Mouse (Mus musculus): ENCODE results near the gene Oscp1. TPM values are rescaled to one million over a fixed set of nuclear protein-coding genes. Genes with fewer than 3 reads are reported as not detected.

Gene Oscp1
- polyA plus RNA-seq, 1 experiment from 2014 or later = 26.4 TPM

DNA sequence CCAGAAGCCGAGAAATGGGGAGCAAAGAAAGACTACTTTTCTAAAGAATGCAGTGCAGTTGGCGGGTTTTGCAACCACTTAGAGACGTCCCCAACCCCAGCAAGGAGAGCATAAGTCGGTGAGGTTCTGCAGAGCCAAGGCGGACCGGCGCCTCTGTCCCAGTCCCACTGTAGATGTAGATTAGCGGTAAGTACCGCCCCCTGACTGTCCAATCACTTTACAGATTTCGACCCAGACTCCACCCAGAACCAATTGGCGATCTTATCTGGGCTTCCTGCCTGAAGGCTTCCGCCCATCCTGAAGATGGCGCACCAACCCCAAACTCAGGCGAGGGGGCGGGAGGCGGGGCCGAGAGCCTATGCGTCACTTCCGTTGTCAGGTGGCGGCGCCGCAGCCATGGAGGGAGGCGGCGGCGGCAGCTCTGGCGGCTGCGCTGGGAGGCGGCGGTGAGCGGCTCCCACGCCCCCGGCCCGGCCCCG, 45.3 kb downstream of the Oscp1 start, which contains the start of gene Stk40:
Stk40 (plus strand) TSS at position 368 of the 479 bp plus-strand sequence.
- H3K4me3 ChIP-seq (ENCODE audit: low read depth, low read length) = peak within 1 kb of the TSS; percentile 94
- ATAC-seq (ENCODE audit: low FRiP score) = peak; percentile 96
- no peaks in the 10 kb centered on the region for H3K36me3 ChIP-seq (ENCODE audit: control insufficient read depth, insufficient read depth, low read length)
- no peaks in the 10 kb centered on the region for H3K27me3 ChIP-seq (ENCODE audit: control insufficient read depth, insufficient read depth, low read length)
- DNase-seq (ENCODE audit: low spot score) = peak; percentile 98
- H3K9ac ChIP-seq (ENCODE audit: low read depth, low read length) = peak within 1 kb of the TSS; percentile 87
- H3K27ac ChIP-seq (ENCODE audit: low read depth, low read length) = peak within 1 kb of the TSS; percentile 72
- WGBS = 0% methylated on average over 31 of the region's 34 CpGs
- peaks cover 4% of the 10 kb centered on the region; the same call in 1 of the 2 replicates for H3K4me1 ChIP-seq (replicated peaks; ENCODE audit: control insufficient read depth, insufficient read depth, low read length)
- peak within 1 kb of the TSS; percentile 93 for H3K4me2 ChIP-seq (replicated peaks; ENCODE audit: low read depth, low read length)
- no peaks in the 10 kb centered on the region for H3K9me3 ChIP-seq (ENCODE audit: control insufficient read depth, low read length)

DNA sequence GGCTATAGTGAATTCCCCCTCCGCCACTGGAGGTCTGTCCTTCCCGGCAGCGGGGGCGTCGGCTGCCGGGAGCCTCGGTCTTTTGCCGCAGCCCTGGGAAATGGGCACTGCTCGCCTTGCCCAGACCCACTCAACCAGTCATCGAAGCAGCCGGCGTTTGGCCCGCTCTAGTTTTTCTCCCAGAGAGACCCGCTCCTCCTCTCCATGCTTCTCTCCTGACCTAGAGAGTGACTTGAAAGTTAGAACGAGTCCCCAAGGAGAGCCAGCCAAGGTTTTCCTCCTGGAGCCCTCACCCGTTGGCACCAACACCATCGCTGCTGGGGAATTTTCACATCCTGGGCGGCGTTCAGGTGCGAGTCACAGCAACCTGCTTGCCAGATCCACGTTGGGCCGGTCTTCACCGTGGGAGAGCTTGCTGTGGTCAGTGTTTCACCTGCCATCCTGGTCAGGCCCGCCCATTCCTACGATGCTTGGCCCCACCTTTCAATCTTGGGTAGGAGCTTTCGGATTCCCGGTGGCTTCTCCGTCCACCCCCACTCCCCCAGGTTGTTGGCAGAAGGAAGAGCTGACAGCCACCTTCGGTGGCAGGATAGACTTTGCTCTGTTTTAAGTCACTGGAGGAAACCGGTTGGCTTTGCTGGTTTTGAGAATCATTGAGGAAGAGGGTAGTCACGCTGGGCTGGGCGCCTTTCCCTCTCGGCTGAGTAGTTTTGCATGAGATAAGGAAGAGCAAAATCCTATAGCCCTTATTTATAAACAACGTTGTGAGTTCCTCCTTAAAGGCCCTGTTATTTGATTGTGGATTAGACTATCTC, 46.1 kb downstream of the Oscp1 start:
- Histone ChIP-seq H3K36me3 (ENCODE audit: control insufficient read depth, insufficient read depth, low read length) (no peaks in the 10 kb centered on the region), H3K4me1 (replicated peaks; ENCODE audit: control insufficient read depth, insufficient read depth, low read length) (peaks cover 4% of the 10 kb centered on the region; the same call in 1 of the 2 replicates), H3K4me3 (ENCODE audit: low read depth, low read length) (peak overlapping the region; percentile 94), H3K27me3 (ENCODE audit: control insufficient read depth, insufficient read depth, low read length) (no peaks in the 10 kb centered on the region), H3K9ac (ENCODE audit: low read depth, low read length) (peak overlapping the region; percentile 87), H3K4me2 (replicated peaks; ENCODE audit: low read depth, low read length) (peak overlapping the region; percentile 93), H3K9me3 (ENCODE audit: control insufficient read depth, low read length) (no peaks in the 10 kb centered on the region), H3K27ac (ENCODE audit: low read depth, low read length) (0 out of 2 replicates have a peak overlapping the region, but pooled peaks have one; percentile 30)
- 4% methylated on average over 26 of the region's 34 CpGs for WGBS
- DNase-seq (ENCODE audit: low spot score) (no peak), ATAC-seq (ENCODE audit: low FRiP score) (no peak; the same call in none of the 2 replicates)

DNA sequence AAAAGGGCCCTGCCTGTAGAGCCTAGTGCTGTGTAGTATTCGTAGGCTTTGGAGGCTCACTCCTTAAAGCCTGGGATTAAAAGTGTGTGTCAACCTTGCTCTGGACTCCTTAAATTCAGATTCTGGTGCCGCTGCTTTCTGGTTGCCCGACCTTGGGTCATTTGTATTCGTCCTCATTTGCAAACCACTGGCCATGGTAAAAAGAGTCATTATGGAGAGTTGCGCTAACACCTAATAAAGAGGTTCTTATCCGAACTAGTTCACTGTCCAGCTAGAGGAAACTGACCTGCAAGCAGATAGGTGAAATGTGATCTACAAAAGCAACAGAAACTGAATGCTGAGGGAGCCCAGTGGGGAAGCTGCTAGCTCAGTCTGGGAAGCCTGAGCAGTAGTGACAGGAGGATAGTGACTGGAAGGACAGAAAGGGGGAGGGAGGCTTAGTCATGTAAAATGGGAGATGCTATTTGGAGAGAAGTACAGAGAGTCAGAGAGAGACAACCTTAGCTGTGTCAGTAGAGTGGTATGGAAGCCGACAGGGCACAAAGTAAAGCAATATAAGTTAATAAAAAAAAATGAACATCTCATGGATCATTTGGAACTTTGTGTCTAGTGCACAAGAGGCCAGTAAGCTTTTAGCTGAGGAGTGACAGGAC, 46.9 kb downstream of the Oscp1 start:
- H3K4me3 ChIP-seq (ENCODE audit: low read depth, low read length) = peak overlapping the region; percentile 94
- H3K9me3 ChIP-seq (ENCODE audit: control insufficient read depth, low read length) = no peaks in the 10 kb centered on the region
- peak overlapping the region; percentile 93 for H3K4me2 ChIP-seq (replicated peaks; ENCODE audit: low read depth, low read length)
- DNase-seq (ENCODE audit: low spot score) = no peak
- ATAC-seq (ENCODE audit: low FRiP score) = no peak
- H3K27ac ChIP-seq (ENCODE audit: low read depth, low read length) = no peak overlapping the region
- WGBS = 54% methylated on average over 7 of the region's 7 CpGs
- H3K27me3 ChIP-seq (ENCODE audit: control insufficient read depth, insufficient read depth, low read length) = no peaks in the 10 kb centered on the region
- H3K4me1 ChIP-seq (replicated peaks; ENCODE audit: control insufficient read depth, insufficient read depth, low read length) = peaks cover 4% of the 10 kb centered on the region; the same call in 1 of the 2 replicates
- no peaks in the 10 kb centered on the region for H3K36me3 ChIP-seq (ENCODE audit: control insufficient read depth, insufficient read depth, low read length)
- no peak overlapping the region; the same call in 1 of the 2 replicates for H3K9ac ChIP-seq (ENCODE audit: low read depth, low read length)

DNA sequence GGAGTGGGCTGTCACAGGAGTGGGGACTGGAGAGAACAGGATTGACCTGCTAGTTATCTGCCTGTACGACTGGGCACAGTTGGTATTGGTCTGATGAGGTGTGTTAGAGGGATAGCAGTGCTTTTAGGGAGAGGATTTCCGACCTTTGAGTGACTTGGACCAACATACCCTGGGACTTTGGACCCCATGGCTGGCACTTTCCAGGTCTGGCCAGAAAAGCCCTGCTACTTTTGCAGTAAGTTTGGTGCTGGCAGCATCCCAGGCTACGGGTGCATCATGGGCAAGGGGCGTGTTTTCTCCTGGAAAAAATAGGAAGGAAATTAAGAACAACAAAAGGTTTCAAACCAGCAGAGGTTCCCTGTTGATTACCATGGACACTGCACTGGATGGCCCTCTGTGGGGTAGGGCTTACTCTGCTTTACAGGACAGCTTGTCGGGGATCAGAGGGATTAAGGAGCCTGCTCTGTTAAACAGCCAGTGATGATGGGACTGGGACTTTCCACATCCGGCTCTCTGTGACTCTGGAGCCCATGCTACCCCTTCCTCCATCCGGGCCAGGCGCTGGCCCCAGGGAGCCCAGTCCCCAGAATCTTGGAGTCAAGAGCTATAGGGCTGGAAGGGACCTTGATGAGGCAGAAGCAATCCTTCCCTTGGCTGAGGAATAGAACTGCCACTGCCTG, 49.8 kb downstream of the Oscp1 start:
- no peaks in the 10 kb centered on the region for H3K36me3 ChIP-seq (ENCODE audit: control insufficient read depth, insufficient read depth, low read length)
- no peak overlapping the region; the same call in 1 of the 2 replicates for H3K27ac ChIP-seq (ENCODE audit: low read depth, low read length)
- H3K4me3 ChIP-seq (ENCODE audit: low read depth, low read length) = no peak overlapping the region
- H3K4me2 ChIP-seq (replicated peaks; ENCODE audit: low read depth, low read length) = no peak overlapping the region
- no peak overlapping the region for H3K9ac ChIP-seq (ENCODE audit: low read depth, low read length)
- WGBS = 63% methylated on average over 8 of the region's 8 CpGs
- ATAC-seq (ENCODE audit: low FRiP score) = no peak
- H3K27me3 ChIP-seq (ENCODE audit: control insufficient read depth, insufficient read depth, low read length) = no peaks in the 10 kb centered on the region
- no peaks in the 10 kb centered on the region for H3K9me3 ChIP-seq (ENCODE audit: control insufficient read depth, low read length)
- DNase-seq (ENCODE audit: low spot score) = no peak
- peaks cover 14% of the 10 kb centered on the region for H3K4me1 ChIP-seq (replicated peaks; ENCODE audit: control insufficient read depth, insufficient read depth, low read length)

DNA sequence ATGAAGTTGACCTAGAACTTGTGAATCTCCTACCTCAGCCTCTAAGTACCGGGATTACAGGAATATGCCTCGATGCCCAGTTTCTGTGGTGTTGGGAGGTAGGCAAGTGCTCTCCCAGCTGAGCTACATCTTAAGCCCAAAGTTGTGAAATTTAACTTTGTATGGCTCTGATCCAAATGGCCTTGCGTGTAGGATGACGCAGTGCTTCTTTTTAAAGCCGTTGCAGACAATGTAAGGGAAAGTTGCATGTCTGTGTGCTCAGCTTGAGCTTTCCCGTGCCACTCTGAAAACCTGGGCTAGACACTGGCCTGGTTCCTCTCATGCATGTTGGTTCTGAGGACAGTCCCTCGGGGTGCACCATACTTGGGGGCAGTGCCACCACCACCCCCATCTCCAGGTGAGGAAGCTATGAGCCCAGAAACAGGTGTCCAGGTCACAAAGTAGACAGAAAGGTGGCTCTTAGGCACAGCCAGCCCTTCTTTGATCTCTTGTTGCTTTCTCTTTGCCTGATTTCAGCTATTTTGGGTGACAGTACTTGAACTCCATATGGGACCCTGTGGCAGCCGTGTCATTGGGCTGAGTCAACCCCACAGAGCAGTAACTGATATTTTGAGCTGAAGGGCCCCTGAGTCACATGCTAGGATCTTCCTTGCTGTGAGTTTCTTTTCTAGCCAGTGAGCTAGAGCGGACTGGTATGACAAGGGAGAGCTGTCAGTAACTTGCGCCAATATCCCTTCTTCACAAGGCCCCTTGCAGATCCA, 51.4 kb downstream of the Oscp1 start:
- Histone ChIP-seq H3K4me2 (replicated peaks; ENCODE audit: low read depth, low read length) (no peak overlapping the region), H3K27ac (ENCODE audit: low read depth, low read length) (peak overlapping the region; percentile 55; the same call in 1 of the 2 replicates), H3K27me3 (ENCODE audit: control insufficient read depth, insufficient read depth, low read length) (no peaks in the 10 kb centered on the region), H3K4me1 (replicated peaks; ENCODE audit: control insufficient read depth, insufficient read depth, low read length) (peaks cover 15% of the 10 kb centered on the region), H3K9ac (ENCODE audit: low read depth, low read length) (no peak overlapping the region), H3K36me3 (ENCODE audit: control insufficient read depth, insufficient read depth, low read length) (no peaks in the 10 kb centered on the region), H3K4me3 (ENCODE audit: low read depth, low read length) (no peak overlapping the region), H3K9me3 (ENCODE audit: control insufficient read depth, low read length) (no peaks in the 10 kb centered on the region)
- DNase-seq (ENCODE audit: low spot score) (no peak), ATAC-seq (ENCODE audit: low FRiP score) (no peak)
- WGBS = 83% methylated on average over 10 of the region's 10 CpGs

DNA sequence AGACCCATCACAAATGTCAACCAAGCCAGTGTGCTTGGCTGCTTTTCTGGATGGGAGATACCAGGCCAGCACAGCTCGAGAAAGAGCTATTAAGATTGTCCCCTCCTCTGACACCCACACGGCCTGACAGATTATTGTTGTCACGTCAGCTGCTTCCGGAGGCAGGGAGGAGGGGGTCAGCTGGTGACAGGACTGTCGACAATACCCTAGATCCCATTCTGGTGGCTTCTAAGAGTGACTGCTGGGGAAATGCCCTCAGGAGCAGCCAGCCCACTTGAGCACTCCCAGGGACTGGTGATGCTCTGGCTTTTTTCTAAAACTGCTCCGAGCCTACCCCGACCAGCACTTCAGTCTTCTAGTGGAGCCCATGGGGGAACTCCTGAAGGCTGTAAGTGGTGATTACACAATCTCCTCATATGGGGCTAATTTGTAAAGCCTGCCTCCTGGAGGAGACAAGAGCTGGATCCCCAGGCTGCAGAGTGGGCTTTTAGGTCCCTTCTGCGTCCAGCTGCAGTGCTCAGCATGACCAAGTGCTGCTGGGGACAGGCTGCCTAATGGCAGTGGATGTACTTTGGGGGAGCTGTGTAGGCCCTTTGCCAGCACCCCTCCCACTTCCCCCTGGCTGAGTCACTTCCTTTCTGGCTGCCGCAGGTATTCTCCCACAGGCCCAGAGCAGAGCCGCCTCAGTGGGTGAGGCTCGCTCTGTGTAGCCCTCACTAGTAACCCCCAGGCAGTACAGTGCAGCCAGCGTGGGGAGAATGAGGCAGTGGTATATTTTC, 52.2 kb downstream of the Oscp1 start:
- no peaks in the 10 kb centered on the region for H3K36me3 ChIP-seq (ENCODE audit: control insufficient read depth, insufficient read depth, low read length)
- 9% methylated on average over 12 of the region's 12 CpGs for WGBS
- DNase-seq (ENCODE audit: low spot score) (peak; percentile 36), ATAC-seq (ENCODE audit: low FRiP score) (peak; percentile 64)
- H3K27me3 ChIP-seq (ENCODE audit: control insufficient read depth, insufficient read depth, low read length) = no peaks in the 10 kb centered on the region
- no peak overlapping the region for H3K4me3 ChIP-seq (ENCODE audit: low read depth, low read length)
- H3K9ac ChIP-seq (ENCODE audit: low read depth, low read length) = peak overlapping the region; percentile 31
- peak overlapping the region; percentile 63 for H3K27ac ChIP-seq (ENCODE audit: low read depth, low read length)
- no peaks in the 10 kb centered on the region for H3K9me3 ChIP-seq (ENCODE audit: control insufficient read depth, low read length)
- no peak overlapping the region for H3K4me2 ChIP-seq (replicated peaks; ENCODE audit: low read depth, low read length)
- peaks cover 12% of the 10 kb centered on the region for H3K4me1 ChIP-seq (replicated peaks; ENCODE audit: control insufficient read depth, insufficient read depth, low read length)

GRCm38 (mm10) chr4:126111153-126111549, 52.8 kb downstream of the Oscp1 start:
- peak overlapping the region; percentile 31; the same call in 1 of the 2 replicates for H3K9ac ChIP-seq (ENCODE audit: low read depth, low read length)
- 21% methylated on average over 7 of the region's 7 CpGs for WGBS
- ATAC-seq (ENCODE audit: low FRiP score) = no peak
- H3K27me3 ChIP-seq (ENCODE audit: control insufficient read depth, insufficient read depth, low read length) = no peaks in the 10 kb centered on the region
- H3K36me3 ChIP-seq (ENCODE audit: control insufficient read depth, insufficient read depth, low read length) = no peaks in the 10 kb centered on the region
- DNase-seq (ENCODE audit: low spot score) = no peak
- H3K27ac ChIP-seq (ENCODE audit: low read depth, low read length) = peak overlapping the region; percentile 63
- H3K4me3 ChIP-seq (ENCODE audit: low read depth, low read length) = no peak overlapping the region
- H3K4me2 ChIP-seq (replicated peaks; ENCODE audit: low read depth, low read length) = no peak overlapping the region
- H3K4me1 ChIP-seq (replicated peaks; ENCODE audit: control insufficient read depth, insufficient read depth, low read length) = peaks cover 12% of the 10 kb centered on the region
- no peaks in the 10 kb centered on the region for H3K9me3 ChIP-seq (ENCODE audit: control insufficient read depth, low read length)

Data from hindbrain, embryonic 11.5 days (tissue).